Mouse (Mus musculus): Measurements from ENCODE around the gene Slc7a1. TPM values are rescaled to one million over a fixed set of nuclear protein-coding genes. Genes with fewer than 3 reads are reported as not detected.

The Slc7a1 gene
- 10.8 and 11.7 TPM in 2 replicates for polyA plus RNA-seq (2015; fragmentation: Nextera tagmentation; extraction: Ambion mirVana)

DNA sequence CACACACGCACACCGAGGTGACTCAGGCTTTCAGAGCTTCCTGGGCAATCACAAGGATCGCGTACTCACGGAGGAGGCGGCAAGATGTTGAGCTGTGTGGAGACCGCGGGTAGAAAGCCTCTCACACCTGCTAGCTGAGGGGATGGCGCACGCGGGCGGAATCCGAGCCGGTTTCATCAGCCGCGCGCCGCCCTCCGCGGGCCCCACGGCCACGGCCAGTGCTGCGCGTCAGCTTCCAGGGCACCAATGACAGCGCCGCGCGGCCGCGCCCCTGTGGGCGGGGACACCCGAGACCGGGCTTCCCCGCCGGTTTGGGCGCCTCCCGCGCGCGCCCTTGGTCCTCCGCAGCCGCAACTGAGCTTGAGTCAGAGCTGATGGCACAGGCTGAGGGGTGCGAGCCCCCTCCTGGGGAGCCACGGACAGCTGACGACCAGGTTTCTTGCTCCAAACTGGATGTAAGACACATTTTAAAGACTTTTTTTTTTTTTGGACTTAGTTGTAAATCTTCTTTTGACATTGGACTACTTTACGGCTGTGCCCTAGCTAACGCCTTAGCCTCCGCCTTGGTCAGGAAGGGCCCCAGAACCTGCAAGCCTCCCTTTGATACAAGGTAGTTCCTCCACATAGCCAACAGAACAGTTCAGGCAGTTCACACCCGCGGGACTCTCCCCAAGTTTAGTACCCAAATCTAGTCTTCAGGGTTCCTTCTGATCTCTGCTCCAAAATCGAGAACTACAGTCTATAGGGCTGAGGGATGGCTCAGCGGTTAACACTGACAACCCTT is at the start of gene Slc7a1:
TSS of gene Slc7a1 (minus strand) at position 245 of the 784 bp plus-strand sequence.
- H3K4me1 ChIP-seq (replicated peaks; ENCODE audit: control insufficient read depth, insufficient read depth, low read length), result no peaks in the 10 kb centered on the region
- H3K4me2 ChIP-seq (replicated peaks; ENCODE audit: low read depth), result peak within 1 kb of the TSS; percentile 96
- peak within 1 kb of the TSS; percentile 62 for H3K4me3 ChIP-seq (ENCODE audit: low read depth, low read length)
- no peaks in the 10 kb centered on the region for H3K27me3 ChIP-seq (replicated peaks; ENCODE audit: control insufficient read depth, insufficient read depth, low read length)
- H3K9me3 ChIP-seq (ENCODE audit: control insufficient read depth), result no peaks in the 10 kb centered on the region
- TF ChIP-seq CTCF (IDR thresholded peaks at IDR 0.05; ENCODE audit: low read depth), result no peak
- peak; percentile 94 for ATAC-seq
- WGBS, result 1% methylated on average over 52 of the region's 52 CpGs
- peak within 1 kb of the TSS; percentile 90 for H3K27ac ChIP-seq (ENCODE audit: low read depth, low read length)
- no peaks in the 10 kb centered on the region; the same call in 1 of the 2 replicates for H3K36me3 ChIP-seq (ENCODE audit: control insufficient read depth, insufficient read depth)
- H3K9ac ChIP-seq (ENCODE audit: low read depth, low read length), result peak within 1 kb of the TSS; percentile 66

DNA sequence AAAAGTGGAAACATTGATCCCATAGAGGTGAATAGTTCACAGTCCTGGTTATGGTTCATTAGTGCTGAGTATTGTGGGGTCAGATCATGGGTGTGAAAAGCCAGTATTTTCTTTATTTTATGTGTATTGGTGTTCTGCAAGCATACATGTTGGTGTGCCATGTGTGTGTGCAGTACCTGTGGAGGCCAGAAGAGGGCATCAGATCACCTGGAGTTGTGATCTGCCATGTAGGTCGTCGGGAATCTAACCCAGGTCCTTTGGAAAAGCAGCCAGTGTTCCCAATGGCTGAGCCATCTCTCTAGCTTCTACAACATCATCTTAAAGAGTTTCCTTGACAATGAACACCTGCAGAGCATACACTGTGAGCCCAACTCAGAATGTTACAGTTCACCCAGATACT is 45.3 kb upstream of the Slc7a1 start:
- Histone ChIP-seq H3K4me2 (replicated peaks; ENCODE audit: low read depth) (no peak overlapping the region), H3K9ac (ENCODE audit: low read depth, low read length) (no peak overlapping the region), H3K27ac (ENCODE audit: low read depth, low read length) (no peak overlapping the region), H3K36me3 (ENCODE audit: control insufficient read depth, insufficient read depth) (no peaks in the 10 kb centered on the region), H3K4me3 (ENCODE audit: low read depth, low read length) (no peak overlapping the region), H3K27me3 (replicated peaks; ENCODE audit: control insufficient read depth, insufficient read depth, low read length) (no peaks in the 10 kb centered on the region), H3K4me1 (replicated peaks; ENCODE audit: control insufficient read depth, insufficient read depth, low read length) (no peaks in the 10 kb centered on the region), H3K9me3 (ENCODE audit: control insufficient read depth) (no peaks in the 10 kb centered on the region)
- no peak for ATAC-seq
- TF ChIP-seq CTCF (IDR thresholded peaks at IDR 0.05; ENCODE audit: low read depth), result peak; percentile 21; the same call in 1 of the 2 replicates
- 87% methylated on average over 2 of the region's 2 CpGs for WGBS

DNA sequence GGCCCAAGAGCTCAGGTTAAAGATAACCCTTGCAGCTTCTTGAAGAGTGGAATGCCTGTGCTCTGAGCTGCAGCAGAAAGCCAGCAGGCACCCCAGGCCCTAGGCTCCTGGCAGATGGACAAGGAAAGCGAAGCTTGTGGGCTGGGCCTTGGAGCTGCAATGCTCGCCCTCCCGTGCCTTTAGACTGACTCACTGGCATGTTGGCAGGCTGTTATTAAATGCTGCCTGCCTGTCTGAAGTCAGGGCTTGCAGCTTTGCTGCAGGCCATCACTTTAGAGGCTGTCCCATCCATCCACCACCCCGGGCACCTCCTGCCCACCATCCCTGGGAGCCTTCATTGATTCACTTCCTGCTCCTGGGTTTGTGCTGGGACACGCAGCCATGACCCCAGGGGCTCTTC is 44.0 kb upstream of the Slc7a1 start:
- Histone ChIP-seq H3K27ac (ENCODE audit: low read depth, low read length) (no peak overlapping the region), H3K4me2 (replicated peaks; ENCODE audit: low read depth) (no peak overlapping the region), H3K27me3 (replicated peaks; ENCODE audit: control insufficient read depth, insufficient read depth, low read length) (no peaks in the 10 kb centered on the region), H3K36me3 (ENCODE audit: control insufficient read depth, insufficient read depth) (no peaks in the 10 kb centered on the region), H3K4me1 (replicated peaks; ENCODE audit: control insufficient read depth, insufficient read depth, low read length) (no peaks in the 10 kb centered on the region), H3K4me3 (ENCODE audit: low read depth, low read length) (no peak overlapping the region), H3K9me3 (ENCODE audit: control insufficient read depth) (no peaks in the 10 kb centered on the region), H3K9ac (ENCODE audit: low read depth, low read length) (no peak overlapping the region)
- no peak for TF ChIP-seq CTCF (IDR thresholded peaks at IDR 0.05; ENCODE audit: low read depth)
- no peak for ATAC-seq
- WGBS, result 70% methylated on average over 5 of the region's 5 CpGs

GRCm38 (mm10) chr5:148435660-148436059 is 36.0 kb upstream of the Slc7a1 start:
- Histone ChIP-seq H3K4me2 (replicated peaks; ENCODE audit: low read depth) (no peak overlapping the region), H3K27me3 (replicated peaks; ENCODE audit: control insufficient read depth, insufficient read depth, low read length) (no peaks in the 10 kb centered on the region), H3K27ac (ENCODE audit: low read depth, low read length) (no peak overlapping the region), H3K4me3 (ENCODE audit: low read depth, low read length) (no peak overlapping the region), H3K36me3 (ENCODE audit: control insufficient read depth, insufficient read depth) (no peaks in the 10 kb centered on the region), H3K4me1 (replicated peaks; ENCODE audit: control insufficient read depth, insufficient read depth, low read length) (no peaks in the 10 kb centered on the region), H3K9ac (ENCODE audit: low read depth, low read length) (no peak overlapping the region), H3K9me3 (ENCODE audit: control insufficient read depth) (no peaks in the 10 kb centered on the region)
- ATAC-seq, result no peak
- 85% methylated on average over 3 of the region's 3 CpGs for WGBS
- TF ChIP-seq CTCF (IDR thresholded peaks at IDR 0.05; ENCODE audit: low read depth), result no peak

DNA sequence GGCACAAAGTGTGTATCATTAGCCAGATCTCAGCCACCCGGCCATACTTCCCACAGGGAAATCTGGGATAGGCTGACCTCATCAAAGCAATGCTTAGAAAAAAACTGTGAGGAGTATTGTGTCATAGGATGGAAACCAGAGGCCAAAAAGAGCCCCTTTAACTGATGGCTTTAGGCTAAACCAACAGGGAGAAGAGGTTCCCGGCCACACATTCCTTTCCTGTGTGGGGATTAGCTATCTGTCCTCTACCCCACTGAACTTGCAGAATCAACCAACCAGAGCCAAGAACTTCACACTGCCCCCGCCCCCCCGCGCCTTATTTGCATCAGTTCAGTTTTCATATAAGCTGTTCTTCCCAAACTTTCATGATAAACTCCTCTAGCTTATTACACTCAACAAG is 32.4 kb upstream of the Slc7a1 start:
- Histone ChIP-seq H3K4me3 (ENCODE audit: low read depth, low read length) (no peak overlapping the region), H3K9me3 (ENCODE audit: control insufficient read depth) (no peaks in the 10 kb centered on the region), H3K27me3 (replicated peaks; ENCODE audit: control insufficient read depth, insufficient read depth, low read length) (no peaks in the 10 kb centered on the region), H3K9ac (ENCODE audit: low read depth, low read length) (no peak overlapping the region), H3K36me3 (ENCODE audit: control insufficient read depth, insufficient read depth) (no peaks in the 10 kb centered on the region), H3K4me2 (replicated peaks; ENCODE audit: low read depth) (no peak overlapping the region), H3K27ac (ENCODE audit: low read depth, low read length) (no peak overlapping the region), H3K4me1 (replicated peaks; ENCODE audit: control insufficient read depth, insufficient read depth, low read length) (no peaks in the 10 kb centered on the region)
- no peak for ATAC-seq
- 70% methylated on average over 5 of the region's 5 CpGs for WGBS
- TF ChIP-seq CTCF (IDR thresholded peaks at IDR 0.05; ENCODE audit: low read depth), result no peak

GRCm38 (mm10) chr5:148428846-148429245 is 29.1 kb upstream of the Slc7a1 start:
- H3K27ac ChIP-seq (ENCODE audit: low read depth, low read length), result no peak overlapping the region
- TF ChIP-seq CTCF (IDR thresholded peaks at IDR 0.05; ENCODE audit: low read depth), result no peak
- H3K36me3 ChIP-seq (ENCODE audit: control insufficient read depth, insufficient read depth), result no peaks in the 10 kb centered on the region
- H3K4me2 ChIP-seq (replicated peaks; ENCODE audit: low read depth), result no peak overlapping the region
- no peaks in the 10 kb centered on the region for H3K27me3 ChIP-seq (replicated peaks; ENCODE audit: control insufficient read depth, insufficient read depth, low read length)
- H3K9ac ChIP-seq (ENCODE audit: low read depth, low read length), result no peak overlapping the region
- WGBS, result 82% methylated on average over 4 of the region's 4 CpGs
- H3K4me1 ChIP-seq (replicated peaks; ENCODE audit: control insufficient read depth, insufficient read depth, low read length), result no peaks in the 10 kb centered on the region
- H3K9me3 ChIP-seq (ENCODE audit: control insufficient read depth), result no peaks in the 10 kb centered on the region
- ATAC-seq, result no peak
- no peak overlapping the region for H3K4me3 ChIP-seq (ENCODE audit: low read depth, low read length)
